8 mouse cellular contexts compared by ENCODE assay signal in the genomic region with DNA sequence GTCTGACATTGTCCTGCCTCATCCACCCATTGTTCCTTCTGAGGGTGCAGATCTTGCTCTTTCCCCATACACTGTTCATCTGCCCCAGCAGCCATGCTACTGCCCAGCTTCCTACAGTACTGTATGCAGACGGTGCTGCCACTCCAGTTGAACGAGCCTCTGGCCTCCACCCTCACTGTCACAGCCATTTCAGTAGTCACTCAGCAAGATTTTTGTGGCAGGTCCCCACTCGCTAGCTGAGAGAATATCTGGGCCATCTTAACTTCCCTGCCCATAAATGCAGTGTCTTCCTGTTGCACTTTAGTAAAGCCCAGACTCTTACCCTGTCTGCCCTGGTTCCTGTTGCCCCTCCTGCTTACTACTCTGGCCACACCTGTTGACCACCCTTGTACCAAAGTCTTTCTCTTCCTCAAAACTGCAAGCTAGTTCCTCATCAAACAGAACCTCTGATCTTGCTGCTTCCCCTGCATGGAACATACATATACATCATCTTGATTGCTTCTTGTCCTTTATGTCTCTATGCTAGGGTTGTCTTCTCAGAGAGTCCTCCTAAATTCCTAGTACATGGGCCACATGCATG. TPM values are rescaled to one million over a fixed set of nuclear protein-coding genes. Genes with fewer than 3 reads are reported as not detected.
DNase-seq lines count a peak whose midpoint lies in the region; ATAC-seq and TF ChIP-seq lines count a peak whose summit lies in the region.

No protein-coding gene starts in this region.

- TF ChIP-seq EP300 in stomach, postnatal 0 days (optimal IDR thresholded peaks at IDR 0.05): no peak

- no peak for ATAC-seq in neural tube, embryonic 11.5 days (ENCODE audit: insufficient read depth, low FRiP score, low TSS enrichment)
- ATAC-seq in forebrain, embryonic 14.5 days: no peak
- no peak for ATAC-seq in stomach, postnatal 0 days (ENCODE audit: low FRiP score, low TSS enrichment)

- peaks cover 13% of the 10 kb centered on the region for H3K4me1 ChIP-seq in neural tube, embryonic 11.5 days (ENCODE audit: control insufficient read depth, insufficient read depth, low read length)
- peaks cover 15% of the 10 kb centered on the region for H3K4me1 ChIP-seq in forebrain, embryonic 14.5 days (ENCODE audit: control insufficient read depth, insufficient read depth, low read length)
- H3K4me1 ChIP-seq in stomach, postnatal 0 days (replicated peaks; ENCODE audit: control insufficient read depth, insufficient read depth): peaks cover 5% of the 10 kb centered on the region; the same call in 1 of the 2 replicates

- H3K4me3 ChIP-seq in neural tube, embryonic 11.5 days (ENCODE audit: low read depth, low read length): no peak overlapping the region
- H3K4me3 ChIP-seq in forebrain, embryonic 14.5 days (ENCODE audit: low read depth, low read length): 0 out of 2 replicates have a peak overlapping the region, but pooled peaks have one; percentile 86
- peak overlapping the region; percentile 90; the same call in 1 of the 2 replicates for H3K4me3 ChIP-seq in stomach, postnatal 0 days (ENCODE audit: low read depth, low read length)

- TF ChIP-seq CTCF in stomach, postnatal 0 days (IDR thresholded peaks at IDR 0.05; ENCODE audit: low read depth): no peak

- peak overlapping the region; percentile 65 for H3K4me2 ChIP-seq in neural tube, embryonic 11.5 days (ENCODE audit: low read depth)
- peak overlapping the region; percentile 94 for H3K4me2 ChIP-seq in forebrain, embryonic 14.5 days (ENCODE audit: low read length)
- H3K4me2 ChIP-seq in stomach, postnatal 0 days (replicated peaks; ENCODE audit: low read depth): peak overlapping the region; percentile 85

- no peak overlapping the region for H3K27ac ChIP-seq in neural tube, embryonic 11.5 days (ENCODE audit: low read depth, low read length)
- H3K27ac ChIP-seq in forebrain, embryonic 14.5 days (ENCODE audit: low read depth, low read length): no peak overlapping the region
- peak overlapping the region; percentile 97 for H3K27ac ChIP-seq in stomach, postnatal 0 days (replicated peaks)

- H3K9me3 ChIP-seq in neural tube, embryonic 11.5 days (ENCODE audit: control insufficient read depth, low read length): no peaks in the 10 kb centered on the region
- no peaks in the 10 kb centered on the region for H3K9me3 ChIP-seq in forebrain, embryonic 14.5 days (replicated peaks; ENCODE audit: control insufficient read depth, low read length)
- no peaks in the 10 kb centered on the region for H3K9me3 ChIP-seq in stomach, postnatal 0 days (ENCODE audit: control insufficient read depth, low read length)

- WGBS in neural tube, embryonic 11.5 days: 91% methylated on average over 3 of the region's 3 CpGs
- 91% methylated on average over 3 of the region's 3 CpGs for WGBS in forebrain, embryonic 14.5 days
- WGBS in stomach, postnatal 0 days: 74% methylated on average over 3 of the region's 3 CpGs

- H3K36me3 ChIP-seq in neural tube, embryonic 11.5 days (ENCODE audit: control insufficient read depth, insufficient read depth, low read length): peaks cover 5% of the 10 kb centered on the region
- H3K36me3 ChIP-seq in forebrain, embryonic 14.5 days (ENCODE audit: control insufficient read depth, insufficient read depth, low read length): peaks cover 37% of the 10 kb centered on the region
- H3K36me3 ChIP-seq in stomach, postnatal 0 days (ENCODE audit: control insufficient read depth, insufficient read depth, low read length): peaks cover 13% of the 10 kb centered on the region; the same call in 1 of the 2 replicates

- no peak for DNase-seq in neural tube, embryonic 11.5 days (ENCODE audit: low spot score)
- DNase-seq in neural tube, embryonic 10.5 days (ENCODE audit: extremely low spot score, low spot score): no peak
- no peak for DNase-seq in forebrain, embryonic 14.5 days (ENCODE audit: low spot score)
- DNase-seq in lung, postnatal 36 days: peak; percentile 37
- DNase-seq in stomach, postnatal 0 days (ENCODE audit: low spot score): peak; percentile 12
- no peak for DNase-seq in thymus, postnatal 25 days
- no peak for DNase-seq in embryo, embryonic 9.5 days (ENCODE audit: extremely low spot score)
- no peak for DNase-seq in ovary, postnatal 10 days (ENCODE audit: low spot score)

- H3K9ac ChIP-seq in neural tube, embryonic 11.5 days (ENCODE audit: low read length): peak overlapping the region; percentile 5; the same call in 1 of the 2 replicates
- no peak overlapping the region for H3K9ac ChIP-seq in forebrain, embryonic 14.5 days (ENCODE audit: low read length)
- H3K9ac ChIP-seq in stomach, postnatal 0 days (ENCODE audit: low read length): 0 out of 2 replicates have a peak overlapping the region, but pooled peaks have one; percentile 86

- no peaks in the 10 kb centered on the region for H3K27me3 ChIP-seq in neural tube, embryonic 11.5 days (ENCODE audit: control insufficient read depth, insufficient read depth, low read length)
- no peaks in the 10 kb centered on the region for H3K27me3 ChIP-seq in forebrain, embryonic 14.5 days (replicated peaks; ENCODE audit: control insufficient read depth, insufficient read depth, low read length)
- H3K27me3 ChIP-seq in stomach, postnatal 0 days (ENCODE audit: control insufficient read depth, insufficient read depth, low read length): no peaks in the 10 kb centered on the region

RNA-seq across cellular contexts. Expression of a gene that starts 1.6 kb away (rescaled TPM):
- polyA plus RNA-seq in neural tube, embryonic 11.5 days (2014; fragmentation: Nextera tagmentation; extraction: Ambion mirVana): 149 and 156 TPM in 2 replicates
- polyA plus RNA-seq in forebrain, embryonic 14.5 days (2014; fragmentation: Nextera tagmentation; extraction: Ambion mirVana): 100 and 136 TPM in 2 replicates
- 99.8 and 104 TPM in 2 replicates for polyA plus RNA-seq in stomach, postnatal 0 days (2015; fragmentation: Nextera tagmentation; extraction: Ambion mirVana)

RNA-seq across cellular contexts. Expression of a gene that starts 13.7 kb away (rescaled TPM):
- 17.4 and 20.5 TPM in 2 replicates for polyA plus RNA-seq in neural tube, embryonic 11.5 days (2014; fragmentation: Nextera tagmentation; extraction: Ambion mirVana)
- 2.1 TPM in 2 replicates for polyA plus RNA-seq in forebrain, embryonic 14.5 days (2014; fragmentation: Nextera tagmentation; extraction: Ambion mirVana)
- polyA plus RNA-seq in stomach, postnatal 0 days (2015; fragmentation: Nextera tagmentation; extraction: Ambion mirVana): 2.8 and 3.9 TPM in 2 replicates

RNA-seq across cellular contexts. Expression of a gene that starts 27.7 kb away (rescaled TPM):
- polyA plus RNA-seq in neural tube, embryonic 11.5 days (2014; fragmentation: Nextera tagmentation; extraction: Ambion mirVana): 14.4 and 16.5 TPM in 2 replicates
- polyA plus RNA-seq in forebrain, embryonic 14.5 days (2014; fragmentation: Nextera tagmentation; extraction: Ambion mirVana): 16.0 and 20.9 TPM in 2 replicates
- polyA plus RNA-seq in stomach, postnatal 0 days (2015; fragmentation: Nextera tagmentation; extraction: Ambion mirVana): 14.1 and 15.4 TPM in 2 replicates

RNA-seq across cellular contexts. Expression of a gene that starts 48.0 kb away (rescaled TPM):
- polyA plus RNA-seq in neural tube, embryonic 11.5 days (2014; fragmentation: Nextera tagmentation; extraction: Ambion mirVana): 5.0 and 6.2 TPM in 2 replicates
- 3.9 and 5.3 TPM in 2 replicates for polyA plus RNA-seq in forebrain, embryonic 14.5 days (2014; fragmentation: Nextera tagmentation; extraction: Ambion mirVana)
- 5.7 and 6.3 TPM in 2 replicates for polyA plus RNA-seq in stomach, postnatal 0 days (2015; fragmentation: Nextera tagmentation; extraction: Ambion mirVana)

Comparison
In these comparisons a context has a peak if more than half of its experiments do, and no peak if none do; other contexts are left out.
1. DNase-seq: peak in lung, postnatal 36 days (single experiment) and stomach, postnatal 0 days (single experiment); none in neural tube, embryonic 11.5 days (single experiment), neural tube, embryonic 10.5 days (single experiment), forebrain, embryonic 14.5 days (single experiment), thymus, postnatal 25 days (single experiment), embryo, embryonic 9.5 days (single experiment) and ovary, postnatal 10 days (single experiment).
2. Peak in every context shown above with its lines, with median percentiles within 50 percentile points of each other: H3K4me2 ChIP-seq.